Mouse (Mus musculus) monocyte, adult 2 months (primary cell): ENCODE measurements around the gene Rnpc3.
"Not testable (repeated sequence)": the region's sequence is repeated elsewhere in the genome, so short reads cannot be mapped to it uniquely, and the experiment has no call there.

Experiments
- DNase-seq, 2 experiments: peaks; one replicate each; pipeline ENCODE4 v3.0.0; 2022; ENCODE audit warnings: low spot score in 2 of 2, low read depth in 1 of 2

Rnpc3 gene

DNA sequence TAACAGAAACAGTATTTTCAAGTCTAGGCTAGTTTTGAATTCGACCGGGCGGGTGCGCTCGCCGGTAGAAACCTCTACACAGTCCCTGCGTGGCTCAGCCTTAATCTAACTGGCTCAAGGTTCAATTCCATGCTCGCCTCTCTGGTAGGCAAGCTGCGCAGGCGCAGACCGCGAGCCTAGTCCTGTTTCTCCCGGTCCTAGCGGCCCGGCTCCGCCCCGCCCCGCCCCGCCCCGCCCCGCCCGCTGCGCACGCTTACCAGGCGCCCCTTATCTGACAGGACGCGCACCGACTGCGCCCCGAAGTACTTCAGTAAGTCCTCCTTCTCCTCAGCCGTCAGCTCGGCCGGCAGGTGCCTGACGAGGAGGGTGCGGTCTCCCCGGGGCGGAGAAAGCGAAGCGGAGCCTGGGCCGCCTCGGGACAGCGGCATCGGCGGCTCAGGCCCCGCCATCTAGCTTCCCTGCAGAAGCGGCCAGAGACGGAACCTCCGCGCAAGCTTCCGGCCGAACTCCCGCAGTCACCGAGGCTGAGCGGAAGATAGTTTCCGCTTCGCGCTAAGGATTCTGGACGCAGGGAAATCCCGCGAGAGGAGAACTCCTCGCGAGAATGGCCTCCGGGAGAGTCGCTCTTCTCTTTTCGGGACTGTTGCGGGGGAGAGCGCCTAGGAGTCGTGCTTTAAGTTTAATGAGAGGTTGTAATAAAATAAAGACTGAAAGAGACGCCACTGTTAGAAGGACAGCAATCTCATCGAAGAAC is at the start of gene Rnpc3:
Gene Rnpc3 (minus strand): TSS at position 544 of the 754 bp plus-strand sequence.
- DNase-seq, result peak; percentile 79 to 86

- DNase-seq, result no peak
Observed at GRCm38 (mm10) chr3:113656940-113657339, 27.0 kb upstream of the Rnpc3 start.

GRCm38 (mm10) chr3:113654335-113654734 is 24.4 kb upstream of the Rnpc3 start:
- DNase-seq, result no peak

- DNase-seq, result not testable (repeated sequence)
Observed at GRCm38 (mm10) chr3:113651386-113651785, 21.4 kb upstream of the Rnpc3 start.

DNA sequence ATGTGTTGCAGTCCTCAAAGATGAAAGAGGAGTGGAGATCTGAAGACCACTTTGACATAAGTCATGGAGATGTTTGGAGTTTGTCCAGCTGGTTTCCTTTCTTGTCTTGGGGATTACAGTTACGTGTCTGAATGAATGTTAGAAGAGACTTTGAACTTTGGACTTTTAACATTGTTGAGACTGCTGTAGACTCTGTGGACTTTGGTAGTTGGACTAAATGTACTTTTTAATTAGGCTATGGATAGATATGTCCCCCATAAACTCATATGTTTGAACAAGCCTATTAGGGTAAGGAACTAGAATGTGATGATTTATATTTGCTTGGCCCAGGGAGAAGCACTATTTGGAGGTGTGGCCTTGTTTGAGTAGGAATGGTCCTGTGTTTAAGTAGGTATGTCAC is 9.6 kb upstream of the Rnpc3 start:
- no peak for DNase-seq

GRCm38 (mm10) chr3:113634220-113634619 is 4.3 kb upstream of the Rnpc3 start:
- no peak for DNase-seq

DNA sequence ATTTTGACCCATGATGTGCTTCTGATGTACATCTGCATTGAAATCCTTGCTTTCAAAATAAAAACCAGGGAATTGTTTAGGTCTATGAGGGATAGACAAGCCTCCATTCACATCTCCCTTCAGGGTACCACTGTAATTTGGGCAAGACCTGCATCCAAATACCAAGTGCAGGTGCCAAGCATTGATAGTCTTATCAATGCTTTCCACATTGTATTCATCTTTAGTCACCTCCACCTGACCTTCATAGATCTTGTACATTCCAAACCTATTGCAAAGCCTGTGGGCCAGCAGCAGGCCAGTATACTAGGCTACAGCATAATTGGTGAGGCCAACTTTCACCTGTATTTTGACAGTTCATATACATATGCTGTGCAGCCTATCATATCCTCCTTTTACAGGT is 1.7 kb upstream of the Rnpc3 start:
- DNase-seq, result no peak

GRCm38 (mm10) chr3:113630564-113630963 is 615 bp upstream of the Rnpc3 start:
- no peak for DNase-seq

DNA sequence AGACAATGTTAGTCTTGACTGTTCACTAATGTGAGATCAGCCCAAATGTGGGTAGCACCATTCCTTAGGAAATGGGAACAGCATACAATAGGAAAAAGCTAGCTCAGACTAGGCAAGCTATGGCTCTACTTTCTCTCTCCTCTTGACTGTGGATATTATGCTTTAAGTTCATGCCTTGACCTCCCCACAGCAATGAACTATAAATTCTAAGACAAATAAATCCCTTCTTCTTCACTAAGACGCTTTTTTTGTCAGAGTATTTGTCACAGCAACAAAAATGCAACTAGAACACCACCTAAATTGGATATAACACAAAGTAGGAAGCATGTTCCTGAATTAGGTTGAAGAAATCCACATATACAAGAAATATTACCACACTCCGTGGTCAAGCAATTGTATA is 23.4 kb downstream of the Rnpc3 start, which contains the start of gene Amy1:
Gene Amy1 (minus strand): TSS at position 101 of the 400 bp plus-strand sequence.
- no peak for DNase-seq

DNA sequence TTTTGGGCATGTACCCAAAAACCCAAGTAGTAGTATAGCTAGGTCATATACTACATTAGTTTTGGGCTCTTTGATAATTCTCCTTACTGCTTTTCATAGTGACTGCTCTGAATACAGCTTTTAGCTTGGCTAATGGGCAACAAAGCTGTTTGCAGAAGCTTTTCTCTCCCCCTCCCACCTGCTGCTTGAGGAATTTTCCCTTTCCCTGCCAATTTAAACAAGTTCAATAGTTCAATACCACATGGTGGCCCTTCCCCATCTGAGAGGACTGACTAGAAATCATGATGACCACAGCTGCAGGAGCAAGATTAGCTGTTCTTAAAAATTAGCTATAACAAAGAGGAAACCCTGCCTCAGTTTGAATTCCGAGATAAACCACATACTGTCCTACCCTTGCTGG is 39.1 kb downstream of the Rnpc3 start:
- no peak for DNase-seq

GRCm38 (mm10) chr3:113574578-113574977 is 55.4 kb downstream of the Rnpc3 start:
- no peak for DNase-seq

DNA sequence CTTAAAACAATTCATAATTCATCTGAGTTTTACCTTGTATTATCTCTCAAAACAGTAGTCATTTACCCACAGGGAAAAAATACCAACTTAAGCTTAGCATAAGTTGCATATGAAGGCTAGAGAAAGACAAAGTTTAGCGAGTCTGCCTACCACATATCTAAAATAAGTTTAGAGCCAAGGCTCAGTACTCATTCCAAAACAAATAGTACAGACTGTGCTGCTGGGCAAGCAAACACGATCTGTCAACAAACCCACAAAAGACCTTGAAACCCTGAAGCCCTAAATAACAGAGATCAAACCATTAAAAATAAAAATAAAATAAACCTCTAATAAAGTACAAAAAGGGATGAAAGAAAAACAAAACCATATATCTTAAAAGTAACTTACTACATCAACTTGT is 55.8 kb downstream of the Rnpc3 start:
- no peak for DNase-seq

DNA sequence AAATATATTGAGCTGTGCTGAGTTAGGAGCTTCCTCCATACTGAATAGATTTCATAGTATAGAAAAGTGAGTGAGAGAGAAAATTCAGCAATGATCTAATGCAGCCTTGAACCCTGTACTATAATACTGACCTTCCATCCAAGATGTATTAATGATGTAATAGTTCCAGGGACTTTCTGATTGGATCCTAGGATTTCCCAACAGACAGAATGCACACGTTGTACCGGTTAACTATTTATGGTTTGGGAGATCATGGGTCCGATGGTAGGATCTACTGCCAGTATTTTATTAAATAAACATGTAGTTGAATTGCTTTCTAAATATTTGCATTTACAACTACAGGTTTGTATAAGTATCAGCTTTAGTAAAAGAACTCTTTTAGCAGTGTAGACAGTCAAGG is 57.8 kb downstream of the Rnpc3 start:
- DNase-seq, result no peak
